Mouse (Mus musculus): ENCODE results near the gene Dnajc3. TPM values are rescaled to one million over a fixed set of nuclear protein-coding genes. Genes with fewer than 3 reads are reported as not detected.

Gene Dnajc3
- 21.8 and 27.7 TPM in 2 replicates for polyA plus RNA-seq (2015; fragmentation: Nextera tagmentation; extraction: Ambion mirVana)

- no peaks in the 10 kb centered on the region for H3K27me3 ChIP-seq
- H3K4me2 ChIP-seq = peak within 1 kb of the TSS; percentile 69
- peaks cover 31% of the 10 kb centered on the region for H3K4me1 ChIP-seq (replicated peaks)
- under 1% methylated on average over 117 of the region's 124 CpGs for WGBS
- peak within 1 kb of the TSS; percentile 98 for H3K4me3 ChIP-seq
- H3K9me3 ChIP-seq = no peaks in the 10 kb centered on the region
- H3K27ac ChIP-seq (replicated peaks) = peak within 1 kb of the TSS; percentile 89
- ATAC-seq (ENCODE audit: low read depth) = peak; percentile 99
- peak within 1 kb of the TSS; percentile 98 for H3K9ac ChIP-seq
- H3K36me3 ChIP-seq = no peaks in the 10 kb centered on the region
Measured at GRCm38 (mm10) chr14:118937533-118938492, at the start of gene Dnajc3. Dnajc3 (plus strand) TSS chr14:118937976.

DNA sequence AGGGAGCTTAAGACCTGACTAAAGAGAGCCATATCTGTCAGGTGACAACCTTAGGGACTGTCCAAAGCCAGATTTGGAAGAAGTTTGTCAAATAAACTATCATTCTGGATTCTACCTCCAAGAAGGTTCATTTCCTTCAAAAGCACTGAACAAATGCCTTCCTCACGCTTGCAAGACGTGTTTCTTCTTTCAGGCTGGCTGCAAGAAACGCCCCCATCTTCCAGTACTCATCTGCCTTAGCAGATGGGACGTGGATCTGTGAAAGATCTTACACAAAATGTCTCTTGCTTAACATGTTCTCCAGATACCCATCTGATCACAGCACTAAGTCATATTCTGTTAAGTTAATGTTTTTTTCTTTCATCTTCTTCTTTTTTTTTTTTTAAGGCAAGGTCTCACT is 47.7 kb upstream of the Dnajc3 start:
- ATAC-seq (ENCODE audit: low read depth) = no peak
- H3K4me2 ChIP-seq = no peak overlapping the region
- WGBS = 91% methylated on average over 4 of the region's 4 CpGs
- no peak overlapping the region for H3K27ac ChIP-seq (replicated peaks)
- no peak overlapping the region for H3K9ac ChIP-seq
- no peaks in the 10 kb centered on the region for H3K4me1 ChIP-seq (replicated peaks)
- no peaks in the 10 kb centered on the region for H3K9me3 ChIP-seq
- no peaks in the 10 kb centered on the region for H3K27me3 ChIP-seq
- peaks cover 93% of the 10 kb centered on the region for H3K36me3 ChIP-seq
- no peak overlapping the region for H3K4me3 ChIP-seq

- Histone ChIP-seq H3K4me3 (no peak overlapping the region), H3K36me3 (peaks cover 92% of the 10 kb centered on the region), H3K27me3 (no peaks in the 10 kb centered on the region), H3K4me2 (no peak overlapping the region), H3K27ac (replicated peaks) (no peak overlapping the region), H3K4me1 (replicated peaks) (no peaks in the 10 kb centered on the region), H3K9ac (no peak overlapping the region), H3K9me3 (no peaks in the 10 kb centered on the region)
- ATAC-seq (ENCODE audit: low read depth) = no peak
- 93% methylated on average over 7 of the region's 7 CpGs for WGBS
Measured at GRCm38 (mm10) chr14:118895228-118895627, 42.5 kb upstream of the Dnajc3 start.

GRCm38 (mm10) chr14:118895655-118896054 is 42.1 kb upstream of the Dnajc3 start:
- H3K4me2 ChIP-seq = no peak overlapping the region
- H3K4me1 ChIP-seq (replicated peaks) = no peaks in the 10 kb centered on the region
- H3K27me3 ChIP-seq = no peaks in the 10 kb centered on the region
- H3K27ac ChIP-seq (replicated peaks) = no peak overlapping the region
- H3K9ac ChIP-seq = no peak overlapping the region
- no peaks in the 10 kb centered on the region for H3K9me3 ChIP-seq
- H3K4me3 ChIP-seq = no peak overlapping the region
- no peak for ATAC-seq (ENCODE audit: low read depth)
- WGBS = 93% methylated on average over 10 of the region's 10 CpGs
- peaks cover 93% of the 10 kb centered on the region for H3K36me3 ChIP-seq

DNA sequence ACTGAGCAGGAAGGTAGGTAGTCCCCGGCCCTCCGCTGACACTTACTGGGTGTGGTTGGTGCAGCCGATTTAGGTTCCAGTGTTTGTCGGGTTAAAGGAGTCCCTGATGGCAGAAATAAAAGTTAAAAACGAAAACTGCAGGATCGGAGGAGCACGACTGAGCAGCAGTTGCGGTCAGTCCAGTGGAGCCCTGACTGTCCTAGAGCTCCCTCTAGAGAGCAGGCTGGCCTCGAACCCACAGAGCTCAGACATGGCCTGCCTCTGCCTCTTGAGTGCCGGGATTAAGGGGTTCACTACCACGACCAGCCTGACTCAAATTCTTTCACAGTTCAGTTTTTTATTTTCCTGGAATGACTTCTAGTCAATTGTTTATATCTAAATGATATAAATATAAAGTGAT is 37.8 kb upstream of the Dnajc3 start:
- 85% methylated on average over 11 of the region's 11 CpGs for WGBS
- H3K4me2 ChIP-seq = no peak overlapping the region
- H3K4me1 ChIP-seq (replicated peaks) = peaks cover 13% of the 10 kb centered on the region
- H3K9me3 ChIP-seq = 0 out of 2 replicates have a peak, but pooled peaks cover 5% of the 10 kb centered on the region
- no peak for ATAC-seq (ENCODE audit: low read depth)
- no peak overlapping the region for H3K9ac ChIP-seq
- no peaks in the 10 kb centered on the region for H3K27me3 ChIP-seq
- H3K27ac ChIP-seq (replicated peaks) = no peak overlapping the region
- H3K4me3 ChIP-seq = no peak overlapping the region
- peaks cover 95% of the 10 kb centered on the region for H3K36me3 ChIP-seq

DNA sequence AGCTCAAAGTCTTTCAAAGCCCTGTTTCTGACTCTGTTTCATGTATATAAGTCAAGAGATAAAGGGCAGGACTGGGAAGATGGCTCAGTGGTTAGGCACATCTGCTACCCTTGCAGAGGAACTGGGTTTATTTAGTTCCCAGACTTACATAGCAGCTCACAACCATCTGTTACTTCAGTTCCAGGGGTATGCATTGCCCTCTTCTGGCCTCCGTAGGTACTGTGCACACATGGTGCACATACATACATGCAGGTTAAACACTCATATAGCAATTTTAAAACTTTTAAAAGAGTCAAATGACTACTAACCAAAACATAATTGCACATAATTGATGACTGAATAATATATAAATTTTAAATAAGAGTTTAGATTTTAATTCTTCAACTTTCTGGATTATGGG is 36.9 kb upstream of the Dnajc3 start:
- Histone ChIP-seq H3K4me1 (replicated peaks) (peaks cover 13% of the 10 kb centered on the region), H3K9ac (no peak overlapping the region), H3K9me3 (0 out of 2 replicates have a peak, but pooled peaks cover 5% of the 10 kb centered on the region), H3K4me2 (no peak overlapping the region), H3K4me3 (no peak overlapping the region), H3K27ac (replicated peaks) (no peak overlapping the region), H3K36me3 (peaks cover 92% of the 10 kb centered on the region), H3K27me3 (no peaks in the 10 kb centered on the region)
- no peak for ATAC-seq (ENCODE audit: low read depth)
- 93% methylated on average over 1 of the region's 1 CpGs for WGBS

- H3K9me3 ChIP-seq = 0 out of 2 replicates have a peak, but pooled peaks cover 5% of the 10 kb centered on the region
- H3K4me2 ChIP-seq = no peak overlapping the region
- H3K27me3 ChIP-seq = no peaks in the 10 kb centered on the region
- peak overlapping the region; percentile 69; the same call in 1 of the 2 replicates for H3K27ac ChIP-seq (replicated peaks)
- H3K36me3 ChIP-seq = peaks cover 94% of the 10 kb centered on the region
- WGBS = 91% methylated on average over 3 of the region's 3 CpGs
- H3K9ac ChIP-seq = no peak overlapping the region
- ATAC-seq (ENCODE audit: low read depth) = no peak
- H3K4me3 ChIP-seq = no peak overlapping the region
- H3K4me1 ChIP-seq (replicated peaks) = peaks cover 13% of the 10 kb centered on the region
Measured at GRCm38 (mm10) chr14:118903397-118903796, 34.4 kb upstream of the Dnajc3 start.

DNA sequence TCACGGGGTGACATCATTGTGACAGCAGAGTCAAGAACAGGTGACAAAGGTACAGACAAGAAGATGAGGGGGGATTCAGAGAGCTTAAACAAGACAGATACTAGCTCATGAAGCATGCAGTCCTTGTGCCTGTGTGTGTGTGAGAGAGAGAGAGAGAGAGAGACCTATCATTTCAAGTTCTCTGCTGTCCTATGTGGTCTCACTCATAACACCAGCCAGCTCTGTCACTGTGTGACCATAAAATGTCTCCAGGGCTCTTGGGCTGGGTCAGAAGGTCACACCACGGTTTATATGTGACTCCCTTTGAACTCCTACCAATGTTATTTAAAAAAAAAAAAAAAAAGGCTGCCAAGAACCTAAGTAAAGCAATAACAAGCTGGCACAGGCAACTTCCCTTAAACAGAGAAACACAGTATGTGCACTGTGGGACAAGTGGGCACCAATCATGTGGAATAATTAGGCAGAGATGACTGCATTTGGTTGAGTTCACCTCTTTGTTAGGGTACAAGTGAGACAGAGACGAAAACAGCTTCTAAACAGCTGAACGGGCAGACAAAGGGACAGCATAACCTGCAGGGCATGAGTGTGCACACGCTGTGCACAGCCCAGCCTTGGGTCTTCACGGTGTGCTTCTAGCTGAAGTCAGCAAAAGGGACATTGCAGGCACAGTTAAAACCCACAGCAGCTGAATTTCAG is 33.8 kb upstream of the Dnajc3 start:
- H3K4me1 ChIP-seq (replicated peaks) = peaks cover 13% of the 10 kb centered on the region
- H3K4me3 ChIP-seq = no peak overlapping the region
- WGBS = 22% methylated on average over 6 of the region's 6 CpGs
- H3K9ac ChIP-seq = 0 out of 2 replicates have a peak overlapping the region, but pooled peaks have one; percentile 18
- ATAC-seq (ENCODE audit: low read depth) = peak; percentile 60
- no peaks in the 10 kb centered on the region for H3K27me3 ChIP-seq
- H3K27ac ChIP-seq (replicated peaks) = peak overlapping the region; percentile 69
- H3K4me2 ChIP-seq = no peak overlapping the region
- H3K36me3 ChIP-seq = peaks cover 93% of the 10 kb centered on the region
- 0 out of 2 replicates have a peak, but pooled peaks cover 5% of the 10 kb centered on the region for H3K9me3 ChIP-seq

- H3K27me3 ChIP-seq = no peaks in the 10 kb centered on the region
- no peak overlapping the region for H3K4me3 ChIP-seq
- H3K4me2 ChIP-seq = no peak overlapping the region
- H3K27ac ChIP-seq (replicated peaks) = no peak overlapping the region
- H3K36me3 ChIP-seq = peaks cover 95% of the 10 kb centered on the region
- no peaks in the 10 kb centered on the region for H3K9me3 ChIP-seq
- no peak for ATAC-seq (ENCODE audit: low read depth)
- peaks cover 13% of the 10 kb centered on the region for H3K4me1 ChIP-seq (replicated peaks)
- H3K9ac ChIP-seq = no peak overlapping the region
- 86% methylated on average over 8 of the region's 8 CpGs for WGBS
Measured at GRCm38 (mm10) chr14:118907592-118907991, 30.2 kb upstream of the Dnajc3 start.

GRCm38 (mm10) chr14:118909872-118910271 is 27.9 kb upstream of the Dnajc3 start:
- no peak for ATAC-seq (ENCODE audit: low read depth)
- peaks cover under 1% of the 10 kb centered on the region; the same call in 1 of the 2 replicates for H3K4me1 ChIP-seq (replicated peaks)
- no peak overlapping the region for H3K4me2 ChIP-seq
- no peaks in the 10 kb centered on the region for H3K9me3 ChIP-seq
- no peak overlapping the region for H3K27ac ChIP-seq (replicated peaks)
- 85% methylated on average over 8 of the region's 8 CpGs for WGBS
- H3K36me3 ChIP-seq = peaks cover 93% of the 10 kb centered on the region
- H3K9ac ChIP-seq = no peak overlapping the region
- no peak overlapping the region for H3K4me3 ChIP-seq
- no peaks in the 10 kb centered on the region for H3K27me3 ChIP-seq

GRCm38 (mm10) chr14:118910332-118911222 is 27.2 kb upstream of the Dnajc3 start:
- Histone ChIP-seq H3K36me3 (peaks cover 94% of the 10 kb centered on the region), H3K27ac (replicated peaks) (no peak overlapping the region), H3K9ac (no peak overlapping the region), H3K4me3 (no peak overlapping the region), H3K9me3 (no peaks in the 10 kb centered on the region), H3K4me1 (replicated peaks) (no peaks in the 10 kb centered on the region), H3K4me2 (no peak overlapping the region), H3K27me3 (no peaks in the 10 kb centered on the region)
- no peak for ATAC-seq (ENCODE audit: low read depth)
- 70% methylated on average over 29 of the region's 29 CpGs for WGBS
